Mouse (Mus musculus): ENCODE data around the gene Cep83.
A peak's percentile ranks its signal among the peaks of the same experiment; 100 is the strongest.

Cep83 gene

GRCm38 (mm10) chr10:94827325-94827724 is 138.9 kb downstream of the Cep83 start:
- DNase-seq (ENCODE audit: low spot score) = no peak

GRCm38 (mm10) chr10:94827890-94828733 is 139.7 kb downstream of the Cep83 start:
- no peak for DNase-seq (ENCODE audit: low spot score)

GRCm38 (mm10) chr10:94828734-94829230 is 140.3 kb downstream of the Cep83 start:
- no peak for DNase-seq (ENCODE audit: low spot score)

- peak; percentile 88 for DNase-seq (ENCODE audit: low spot score)
These were observed 141.0 kb downstream of the Cep83 start for GRCm38 (mm10) chr10:94829407-94829806.

- no peak for DNase-seq (ENCODE audit: low spot score)
These were observed 147.4 kb downstream of the Cep83 start for GRCm38 (mm10) chr10:94835874-94836273.
